Mouse (Mus musculus) heart, embryonic 12.5 days (tissue): ENCODE results near the gene Rep15. TPM values are rescaled to one million over a fixed set of nuclear protein-coding genes. Genes with fewer than 3 reads are reported as not detected.

ENCODE experiments used
- ATAC-seq: fragments of 200-750 bp; cut with Nextera tagmentation; 2 replicates; pipeline ENCODE4 v1.8.0; 2017; ENCODE audit warnings: moderate TSS enrichment, moderate library complexity; ENCODE audit not compliant: insufficient number of reproducible peaks, low FRiP score
- H3K27ac ChIP-seq: fragments of 300-500 bp; sonication (generic); 2 replicates; pipeline ENCODE4 v1.5.1; 2016; ENCODE audit warnings: mild to moderate bottlenecking, moderate library complexity; ENCODE audit not compliant: poor library complexity, severe bottlenecking
- H3K27me3 ChIP-seq: fragments of 300-500 bp; sonication (generic); replicated peaks from 2 replicates; pipeline ENCODE4 v1.6.1; 2016; ENCODE audit warnings: mild to moderate bottlenecking, moderate library complexity
- H3K36me3 ChIP-seq: fragments of 300-500 bp; sonication (generic); 2 replicates; pipeline ENCODE4 v1.6.1; 2016; ENCODE audit warnings: mild to moderate bottlenecking, moderate library complexity
- H3K4me1 ChIP-seq: fragments of 300-500 bp; sonication (generic); replicated peaks from 2 replicates; pipeline ENCODE4 v1.6.1; 2016; ENCODE audit warnings: mild to moderate bottlenecking
- H3K4me2 ChIP-seq: fragments of 300-500 bp; sonication (generic); 2 replicates; pipeline ENCODE4 v1.6.1; 2016; ENCODE audit warnings: mild to moderate bottlenecking, moderate library complexity
- H3K4me3 ChIP-seq: fragments of 300-500 bp; sonication (generic); 2 replicates; pipeline ENCODE4 v1.5.1; 2016; ENCODE audit warnings: mild to moderate bottlenecking
- H3K9ac ChIP-seq: fragments of 300-500 bp; sonication (generic); 2 replicates; pipeline ENCODE4 v1.6.1; 2016; ENCODE audit warnings: mild to moderate bottlenecking, moderate library complexity
- H3K9me3 ChIP-seq: fragments of 300-500 bp; sonication (generic); replicated peaks from 2 replicates; pipeline ENCODE4 v1.6.1; 2016; ENCODE audit warnings: mild to moderate bottlenecking, moderate library complexity
- WGBS: fragments of 180-500 bp; shearing (Covaris S2); methylation state at CpG from one replicate; pipeline ENCODE4 v1.1.7; 2016; 5-methylcytosine and 5-hydroxymethylcytosine counted together
- polyA plus RNA-seq: library from polyadenylated mRNA; unstranded; fragments of >200 nt; fragmentation: Nextera tagmentation; extraction: Ambion mirVana; gene quantifications from 2 replicates; pipeline ENCODE4 v1.2.1, GENCODE M21; 2016

Gene Rep15
- polyA plus RNA-seq, 1 experiment from 2014 or later: 0.83 TPM

DNA sequence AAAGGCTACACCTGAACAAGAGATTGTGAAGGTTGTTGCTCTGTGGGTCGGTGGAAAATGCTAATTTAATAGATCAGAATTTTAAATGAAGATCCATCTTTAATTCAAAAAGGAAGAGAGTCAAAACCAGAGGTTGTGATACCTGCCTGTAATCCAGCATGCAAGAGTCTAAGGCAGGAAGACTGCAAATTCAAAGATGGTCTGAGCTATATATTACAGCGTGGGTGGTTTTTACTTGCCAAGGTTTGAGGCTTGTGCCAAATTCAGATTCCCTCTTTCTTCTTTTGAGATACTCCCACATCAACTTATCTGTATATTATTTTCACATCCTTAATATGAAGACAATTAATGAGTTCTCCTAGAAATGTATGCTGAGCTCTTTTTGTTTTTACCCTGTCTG is 4.0 kb upstream of the Rep15 start:
- ATAC-seq: no peak
- H3K4me3 ChIP-seq: no peak overlapping the region
- no peak overlapping the region for H3K9ac ChIP-seq
- H3K4me1 ChIP-seq: 0 out of 2 replicates have a peak, but pooled peaks cover 5% of the 10 kb centered on the region
- H3K9me3 ChIP-seq: no peaks in the 10 kb centered on the region
- no peak overlapping the region for H3K27ac ChIP-seq
- H3K36me3 ChIP-seq: peaks cover 80% of the 10 kb centered on the region
- no peak overlapping the region for H3K4me2 ChIP-seq
- H3K27me3 ChIP-seq: no peaks in the 10 kb centered on the region
- 79% methylated on average over 2 of the region's 2 CpGs for WGBS

- H3K36me3 ChIP-seq: peaks cover 73% of the 10 kb centered on the region
- no peak for ATAC-seq
- 0 out of 2 replicates have a peak, but pooled peaks cover 5% of the 10 kb centered on the region for H3K4me1 ChIP-seq
- no peak overlapping the region for H3K27ac ChIP-seq
- H3K4me3 ChIP-seq: no peak overlapping the region
- no peak overlapping the region for H3K4me2 ChIP-seq
- no peaks in the 10 kb centered on the region for H3K9me3 ChIP-seq
- H3K27me3 ChIP-seq: no peaks in the 10 kb centered on the region
- no peak overlapping the region for H3K9ac ChIP-seq
- WGBS: 72% methylated on average over 9 of the region's 9 CpGs
These were observed 2.8 kb upstream of the Rep15 start for GRCm38 (mm10) chr6:147029591-147029990.

GRCm38 (mm10) chr6:147030096-147030885 is 2.1 kb upstream of the Rep15 start:
- H3K9me3 ChIP-seq: no peaks in the 10 kb centered on the region
- H3K4me3 ChIP-seq: no peak overlapping the region
- no peak for ATAC-seq
- 0 out of 2 replicates have a peak, but pooled peaks cover 5% of the 10 kb centered on the region for H3K4me1 ChIP-seq
- no peak overlapping the region for H3K9ac ChIP-seq
- peaks cover 69% of the 10 kb centered on the region for H3K36me3 ChIP-seq
- no peaks in the 10 kb centered on the region for H3K27me3 ChIP-seq
- H3K27ac ChIP-seq: no peak overlapping the region
- no peak overlapping the region for H3K4me2 ChIP-seq
- 84% methylated on average over 15 of the region's 15 CpGs for WGBS

GRCm38 (mm10) chr6:147042291-147043290 is 10.2 kb downstream of the Rep15 start, which contains the start of gene Mrps35:
Mrps35 (plus strand) TSS chr6:147042764.
- peak within 1 kb of the TSS; percentile 87 for H3K27ac ChIP-seq
- peak; percentile 97 for ATAC-seq

DNA sequence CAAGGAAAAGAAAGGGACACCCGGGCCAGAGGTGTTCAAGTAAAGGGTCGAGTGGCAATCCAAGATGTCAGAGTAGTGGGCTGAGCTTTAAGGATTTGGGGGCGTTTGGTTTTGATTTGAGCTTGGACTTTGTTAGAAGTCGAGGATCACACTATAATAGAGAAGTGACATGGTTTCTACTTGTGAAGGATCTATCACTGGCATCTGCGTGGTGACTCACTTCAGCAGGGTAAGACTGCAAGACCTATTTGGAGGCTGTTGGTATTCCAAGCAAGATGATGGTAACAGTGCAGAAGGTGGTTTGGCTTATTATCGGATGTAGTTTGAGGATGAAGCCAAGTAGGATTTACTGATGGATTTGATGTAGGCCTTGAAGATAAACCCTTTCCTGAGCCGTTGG is 11.2 kb downstream of the Rep15 start:
- WGBS: 49% methylated on average over 7 of the region's 7 CpGs
- no peak overlapping the region for H3K27ac ChIP-seq
- 0 out of 2 replicates have a peak, but pooled peaks cover 2% of the 10 kb centered on the region for H3K27me3 ChIP-seq

More at GRCm38 (mm10) chr6:147042291-147043290, 10.2 kb downstream of the Rep15 start, which contains the start of gene Mrps35:
- H3K9ac ChIP-seq: peak within 1 kb of the TSS; percentile 95
- 3% methylated on average over 66 of the region's 66 CpGs for WGBS
- peaks cover 18% of the 10 kb centered on the region for H3K4me1 ChIP-seq
- peak within 1 kb of the TSS; percentile 76 for H3K4me2 ChIP-seq
- H3K27me3 ChIP-seq: 0 out of 2 replicates have a peak, but pooled peaks cover 2% of the 10 kb centered on the region
- peak within 1 kb of the TSS; percentile 91 for H3K4me3 ChIP-seq
- no peaks in the 10 kb centered on the region; the same call in 1 of the 2 replicates for H3K9me3 ChIP-seq
- H3K36me3 ChIP-seq: peaks cover 17% of the 10 kb centered on the region

DNA sequence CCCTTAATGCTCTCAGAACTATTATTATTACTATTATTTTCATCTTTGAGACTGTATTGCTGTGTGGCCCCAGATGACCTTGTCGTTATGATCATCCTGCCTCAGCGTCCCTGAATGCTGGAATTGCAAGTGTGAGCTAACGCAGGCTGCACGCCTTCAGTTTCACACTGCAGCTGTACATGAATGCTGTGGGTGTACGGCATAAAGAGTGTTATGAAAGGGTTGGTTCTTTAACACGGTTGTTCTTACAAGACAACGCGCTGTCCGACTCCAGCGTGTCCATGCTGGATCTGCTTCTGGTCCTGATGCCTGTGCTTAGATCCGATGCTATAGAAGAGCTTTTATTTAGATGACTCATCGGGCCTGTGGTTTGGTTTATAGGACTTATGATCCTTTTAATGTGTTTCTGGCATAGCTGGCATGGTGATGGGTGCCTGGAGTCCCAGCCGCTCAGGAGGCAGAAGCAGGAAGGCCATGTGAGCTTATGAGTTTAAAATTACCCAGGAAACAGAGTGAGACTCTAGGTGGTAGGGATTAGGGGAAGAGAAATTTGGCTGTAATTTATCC is 16.9 kb downstream of the Rep15 start:
- no peak overlapping the region for H3K9ac ChIP-seq
- 93% methylated on average over 13 of the region's 13 CpGs for WGBS
- peaks cover 73% of the 10 kb centered on the region for H3K36me3 ChIP-seq
- no peak overlapping the region for H3K27ac ChIP-seq
- ATAC-seq: no peak
- H3K9me3 ChIP-seq: no peaks in the 10 kb centered on the region
- no peak overlapping the region for H3K4me2 ChIP-seq
- H3K4me3 ChIP-seq: no peak overlapping the region
- peaks cover 5% of the 10 kb centered on the region for H3K4me1 ChIP-seq
- no peaks in the 10 kb centered on the region for H3K27me3 ChIP-seq

More for the DNA sequence above, 11.2 kb downstream of the Rep15 start:
- Histone ChIP-seq H3K9ac (peak overlapping the region; percentile 95), H3K4me2 (peak overlapping the region; percentile 76), H3K36me3 (peaks cover 26% of the 10 kb centered on the region), H3K9me3 (no peaks in the 10 kb centered on the region; the same call in 1 of the 2 replicates), H3K4me3 (peak overlapping the region; percentile 91), H3K4me1 (peaks cover 18% of the 10 kb centered on the region)
- no peak for ATAC-seq

DNA sequence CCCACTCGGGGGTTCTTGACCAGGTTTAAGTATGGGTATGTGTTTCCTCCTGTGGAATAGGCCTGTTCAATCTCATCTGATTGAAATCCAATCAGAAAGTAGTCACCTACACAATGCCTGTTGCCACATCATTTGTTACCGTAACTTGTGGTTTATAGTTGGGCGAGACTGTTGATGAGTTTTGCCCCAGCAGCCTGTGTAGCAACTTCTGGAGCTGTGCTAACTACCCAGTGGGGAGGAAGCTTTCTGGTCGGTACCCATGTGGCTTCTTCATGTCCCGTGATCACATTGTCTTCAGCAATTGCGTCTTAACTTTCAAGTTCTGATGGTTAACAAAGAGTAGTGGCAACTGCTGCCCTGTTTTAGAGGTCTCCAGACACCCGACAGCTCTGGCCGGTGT is 19.3 kb downstream of the Rep15 start:
- no peak overlapping the region for H3K4me3 ChIP-seq
- H3K27me3 ChIP-seq: no peaks in the 10 kb centered on the region
- 89% methylated on average over 8 of the region's 8 CpGs for WGBS
- peaks cover 86% of the 10 kb centered on the region for H3K36me3 ChIP-seq
- no peak overlapping the region for H3K4me2 ChIP-seq
- ATAC-seq: no peak
- no peak overlapping the region for H3K9ac ChIP-seq
- H3K4me1 ChIP-seq: peaks cover 15% of the 10 kb centered on the region
- H3K27ac ChIP-seq: no peak overlapping the region
- no peaks in the 10 kb centered on the region for H3K9me3 ChIP-seq

DNA sequence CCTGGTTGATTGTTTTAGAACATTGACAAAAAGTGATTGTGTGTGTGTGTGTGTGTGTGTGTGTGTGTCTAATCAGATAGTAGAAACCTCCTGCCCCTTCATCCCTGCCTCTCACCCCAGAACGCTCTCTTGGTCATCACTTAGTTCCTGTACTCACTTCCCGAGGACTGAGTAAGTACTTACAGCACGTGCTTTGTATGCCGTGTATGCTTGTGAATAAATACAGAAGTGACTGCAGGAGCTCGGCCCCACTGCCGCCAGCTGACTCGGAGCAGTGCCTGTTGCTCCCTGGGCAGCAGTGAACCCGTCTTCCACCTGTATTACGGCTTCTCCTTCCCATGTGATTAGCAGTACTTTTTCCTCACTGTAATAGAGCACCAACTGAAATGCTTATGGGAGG is 20.1 kb downstream of the Rep15 start:
- no peak overlapping the region for H3K27ac ChIP-seq
- H3K27me3 ChIP-seq: no peaks in the 10 kb centered on the region
- H3K9ac ChIP-seq: no peak overlapping the region
- H3K36me3 ChIP-seq: peaks cover 86% of the 10 kb centered on the region
- H3K4me2 ChIP-seq: no peak overlapping the region
- 89% methylated on average over 9 of the region's 9 CpGs for WGBS
- H3K4me3 ChIP-seq: no peak overlapping the region
- H3K4me1 ChIP-seq: peaks cover 15% of the 10 kb centered on the region
- no peak for ATAC-seq
- no peaks in the 10 kb centered on the region for H3K9me3 ChIP-seq

DNA sequence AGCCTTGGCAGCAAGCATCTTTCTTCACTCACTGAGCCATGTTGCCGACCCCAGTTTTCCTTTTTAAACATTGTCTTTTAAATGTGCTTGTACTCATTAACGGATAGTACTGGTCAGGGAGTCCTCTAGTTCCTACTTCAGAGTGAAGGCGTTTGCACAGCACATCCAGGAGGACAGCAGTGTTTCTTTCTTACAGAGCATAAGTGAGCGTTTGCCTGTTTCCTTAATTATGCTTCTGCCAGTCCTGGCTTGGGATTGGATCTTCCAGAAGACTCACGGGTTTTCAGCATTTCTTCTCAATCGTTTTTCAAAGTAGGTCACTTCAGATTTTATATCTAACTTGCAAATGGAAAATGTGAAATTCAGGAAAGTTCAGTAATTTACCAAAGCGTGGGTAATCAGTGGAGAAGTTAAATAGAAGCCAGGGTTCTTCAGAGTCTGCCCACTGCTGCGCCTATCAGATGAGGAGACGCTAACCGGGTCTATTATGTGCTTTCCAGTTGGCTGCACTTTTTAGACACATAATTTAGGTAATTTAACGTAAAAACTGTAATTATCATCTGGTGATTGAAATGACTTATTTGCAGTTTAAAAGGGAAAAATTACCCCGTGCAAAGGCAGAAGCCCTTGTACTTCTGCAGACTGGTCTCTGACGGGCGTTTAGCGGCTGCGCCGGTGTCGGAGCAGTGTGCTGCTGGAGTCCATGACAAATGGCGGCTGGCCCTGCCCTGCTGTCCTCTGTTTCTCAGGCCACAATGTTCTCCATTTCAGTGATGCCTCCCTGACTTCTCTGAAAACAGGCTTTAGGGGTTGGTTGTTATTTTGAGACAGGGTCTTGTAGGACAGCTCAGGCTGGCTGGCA is 21.6 kb downstream of the Rep15 start:
- whole genome bisulfite sequencing: 91% methylated on average over 19 of the region's 19 CpGs
- no peak overlapping the region for H3K4me2 ChIP-seq
- ATAC-seq: no peak
- no peak overlapping the region for H3K27ac ChIP-seq
- no peak overlapping the region for H3K9ac ChIP-seq
- no peaks in the 10 kb centered on the region for H3K9me3 ChIP-seq
- no peak overlapping the region for H3K4me3 ChIP-seq
- peaks cover 73% of the 10 kb centered on the region for H3K36me3 ChIP-seq
- no peaks in the 10 kb centered on the region for H3K27me3 ChIP-seq
- peaks cover 15% of the 10 kb centered on the region for H3K4me1 ChIP-seq

- Histone ChIP-seq H3K4me3 (no peak overlapping the region), H3K36me3 (peaks cover 66% of the 10 kb centered on the region), H3K9me3 (no peaks in the 10 kb centered on the region), H3K27ac (no peak overlapping the region), H3K4me2 (no peak overlapping the region), H3K27me3 (no peaks in the 10 kb centered on the region), H3K9ac (no peak overlapping the region), H3K4me1 (peaks cover 15% of the 10 kb centered on the region)
- ATAC-seq: no peak; the same call in 1 of the 2 replicates
- WGBS: 70% methylated on average over 10 of the region's 10 CpGs
These were observed 23.1 kb downstream of the Rep15 start for GRCm38 (mm10) chr6:147055374-147055977.
